Mouse (Mus musculus): ENCODE data around the gene Pgap3. TPM values are rescaled to one million over a fixed set of nuclear protein-coding genes. Genes with fewer than 3 reads are reported as not detected.
A peak's percentile ranks its signal among the peaks of the same experiment; 100 is the strongest.

Gene Pgap3
- polyA plus RNA-seq, 1 experiment, result 52.1 TPM

GRCm38 (mm10) chr11:98374266-98374665 is 26.0 kb downstream of the Pgap3 start:
- Histone ChIP-seq H3K27ac (ENCODE audit: insufficient read depth, low read depth, low read length) (no peak overlapping the region), H3K27me3 (ENCODE audit: control insufficient read depth, insufficient read depth, low read length) (no peaks in the 10 kb centered on the region), H3K4me1 (ENCODE audit: control insufficient read depth, insufficient read depth, insufficient read length, low read length) (no peaks in the 10 kb centered on the region), H3K4me3 (ENCODE audit: low read depth, low read length) (no peak overlapping the region), H3K36me3 (ENCODE audit: control insufficient read depth, insufficient read depth, low read length) (peaks cover 48% of the 10 kb centered on the region)
- TF ChIP-seq POLR2A (IDR thresholded peaks at IDR 0.05; ENCODE audit: low read depth, low read length) (no peak), CTCF (IDR thresholded peaks at IDR 0.05; ENCODE audit: extremely low read depth, insufficient read length, insufficient replicate concordance, low read depth, low read length) (no peak)
- WGBS, result 90% methylated on average over 8 of the region's 8 CpGs

- no peaks in the 10 kb centered on the region for H3K4me1 ChIP-seq (ENCODE audit: control insufficient read depth, insufficient read depth, insufficient read length, low read length)
- H3K4me3 ChIP-seq (ENCODE audit: low read depth, low read length), result no peak overlapping the region
- no peak overlapping the region for H3K27ac ChIP-seq (ENCODE audit: insufficient read depth, low read depth, low read length)
- H3K36me3 ChIP-seq (ENCODE audit: control insufficient read depth, insufficient read depth, low read length), result peaks cover 38% of the 10 kb centered on the region
- no peaks in the 10 kb centered on the region for H3K27me3 ChIP-seq (ENCODE audit: control insufficient read depth, insufficient read depth, low read length)
- 92% methylated on average over 6 of the region's 6 CpGs for WGBS
- TF ChIP-seq CTCF (IDR thresholded peaks at IDR 0.05; ENCODE audit: extremely low read depth, insufficient read length, insufficient replicate concordance, low read depth, low read length), result no peak
- no peak for TF ChIP-seq POLR2A (IDR thresholded peaks at IDR 0.05; ENCODE audit: low read depth, low read length)
Measured at GRCm38 (mm10) chr11:98373244-98373643, 27.0 kb downstream of the Pgap3 start.

DNA sequence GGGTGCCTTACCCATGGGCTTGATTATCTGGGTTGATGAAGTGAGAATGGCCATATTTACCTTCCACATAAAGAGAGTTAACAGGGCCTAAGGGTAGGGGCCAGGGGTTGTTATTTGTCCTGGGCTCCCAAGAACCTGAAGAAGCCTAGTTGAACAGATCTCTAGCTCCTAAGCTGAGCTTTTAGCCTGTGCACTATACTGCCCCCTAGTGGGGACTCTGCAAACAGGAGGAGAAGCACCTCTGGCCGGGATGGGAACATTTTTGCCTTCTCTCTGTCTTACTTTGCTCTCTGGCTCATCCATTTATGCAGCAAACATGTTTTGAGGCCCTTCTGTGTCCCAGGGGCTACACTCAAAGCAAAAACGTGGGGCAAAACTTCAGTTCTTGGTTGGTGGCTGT is 27.9 kb downstream of the Pgap3 start:
- H3K27me3 ChIP-seq (ENCODE audit: control insufficient read depth, insufficient read depth, low read length), result no peaks in the 10 kb centered on the region
- peaks cover 31% of the 10 kb centered on the region for H3K36me3 ChIP-seq (ENCODE audit: control insufficient read depth, insufficient read depth, low read length)
- no peak overlapping the region for H3K4me3 ChIP-seq (ENCODE audit: low read depth, low read length)
- H3K4me1 ChIP-seq (ENCODE audit: control insufficient read depth, insufficient read depth, insufficient read length, low read length), result no peaks in the 10 kb centered on the region
- H3K27ac ChIP-seq (ENCODE audit: insufficient read depth, low read depth, low read length), result no peak overlapping the region
- 6% methylated on average over 2 of the region's 2 CpGs for WGBS
- no peak for TF ChIP-seq POLR2A (IDR thresholded peaks at IDR 0.05; ENCODE audit: low read depth, low read length)
- peak; percentile 90; the same call in 1 of the 2 replicates for TF ChIP-seq CTCF (IDR thresholded peaks at IDR 0.05; ENCODE audit: extremely low read depth, insufficient read length, insufficient replicate concordance, low read depth, low read length)

DNA sequence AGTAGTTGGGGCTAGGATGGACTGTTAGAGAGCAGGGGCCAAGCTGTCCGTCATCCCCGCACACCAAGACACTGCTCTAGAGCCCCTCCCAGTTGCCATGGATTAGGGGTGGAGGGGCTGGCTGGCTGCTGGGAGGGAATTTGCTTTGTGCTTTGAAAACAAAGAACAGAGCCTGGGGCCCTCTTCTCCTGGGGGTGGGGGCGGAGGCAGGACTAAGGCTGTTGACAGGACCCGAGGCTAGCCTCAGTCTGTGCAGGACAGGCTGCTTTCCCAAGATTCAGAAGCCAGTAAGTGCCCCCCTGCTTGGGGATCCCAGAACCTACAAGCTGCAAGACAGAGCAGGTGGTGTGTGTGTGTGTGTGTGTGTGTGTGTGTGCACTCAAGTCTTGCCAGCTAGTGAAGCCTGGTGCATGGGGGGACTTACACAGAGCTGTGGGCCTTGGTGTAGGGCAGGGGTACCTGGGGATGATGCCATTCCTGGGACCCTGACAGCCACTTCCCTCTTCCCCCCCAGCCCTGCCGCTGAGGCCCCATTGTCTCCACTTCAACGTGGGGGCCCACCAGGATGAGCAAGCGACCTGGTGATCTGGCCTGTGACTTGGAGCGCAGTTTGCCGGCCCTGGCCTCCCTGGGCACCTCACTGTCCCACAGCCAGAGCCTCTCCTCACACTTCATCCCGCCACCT is 28.6 kb downstream of the Pgap3 start:
- Histone ChIP-seq H3K4me3 (ENCODE audit: low read depth, low read length) (no peak overlapping the region), H3K4me1 (ENCODE audit: control insufficient read depth, insufficient read depth, insufficient read length, low read length) (no peaks in the 10 kb centered on the region), H3K27me3 (ENCODE audit: control insufficient read depth, insufficient read depth, low read length) (no peaks in the 10 kb centered on the region), H3K36me3 (ENCODE audit: control insufficient read depth, insufficient read depth, low read length) (peaks cover 24% of the 10 kb centered on the region), H3K27ac (ENCODE audit: insufficient read depth, low read depth, low read length) (no peak overlapping the region)
- no peak for TF ChIP-seq CTCF (IDR thresholded peaks at IDR 0.05; ENCODE audit: extremely low read depth, insufficient read length, insufficient replicate concordance, low read depth, low read length)
- TF ChIP-seq POLR2A (IDR thresholded peaks at IDR 0.05; ENCODE audit: low read depth, low read length), result no peak
- 77% methylated on average over 10 of the region's 10 CpGs for WGBS

- Histone ChIP-seq H3K27ac (ENCODE audit: insufficient read depth, low read depth, low read length) (no peak overlapping the region), H3K4me3 (ENCODE audit: low read depth, low read length) (no peak overlapping the region), H3K4me1 (ENCODE audit: control insufficient read depth, insufficient read depth, insufficient read length, low read length) (no peaks in the 10 kb centered on the region), H3K36me3 (ENCODE audit: control insufficient read depth, insufficient read depth, low read length) (peaks cover 14% of the 10 kb centered on the region), H3K27me3 (ENCODE audit: control insufficient read depth, insufficient read depth, low read length) (no peaks in the 10 kb centered on the region)
- TF ChIP-seq CTCF (IDR thresholded peaks at IDR 0.05; ENCODE audit: extremely low read depth, insufficient read length, insufficient replicate concordance, low read depth, low read length) (no peak), POLR2A (IDR thresholded peaks at IDR 0.05; ENCODE audit: low read depth, low read length) (no peak)
- WGBS, result 94% methylated on average over 2 of the region's 2 CpGs
Measured at GRCm38 (mm10) chr11:98370588-98370987, 29.7 kb downstream of the Pgap3 start.

- H3K4me1 ChIP-seq (ENCODE audit: control insufficient read depth, insufficient read depth, insufficient read length, low read length), result no peaks in the 10 kb centered on the region
- WGBS, result 75% methylated on average over 6 of the region's 6 CpGs
- TF ChIP-seq CTCF (IDR thresholded peaks at IDR 0.05; ENCODE audit: extremely low read depth, insufficient read length, insufficient replicate concordance, low read depth, low read length), result no peak
- TF ChIP-seq POLR2A (IDR thresholded peaks at IDR 0.05; ENCODE audit: low read depth, low read length), result no peak
- no peak overlapping the region for H3K27ac ChIP-seq (ENCODE audit: insufficient read depth, low read depth, low read length)
- H3K36me3 ChIP-seq (ENCODE audit: control insufficient read depth, insufficient read depth, low read length), result peaks cover 1% of the 10 kb centered on the region
- no peaks in the 10 kb centered on the region for H3K27me3 ChIP-seq (ENCODE audit: control insufficient read depth, insufficient read depth, low read length)
- H3K4me3 ChIP-seq (ENCODE audit: low read depth, low read length), result no peak overlapping the region
Measured at GRCm38 (mm10) chr11:98369337-98369736, 31.0 kb downstream of the Pgap3 start.

- 85% methylated on average over 7 of the region's 7 CpGs for WGBS
- no peak for TF ChIP-seq POLR2A (IDR thresholded peaks at IDR 0.05; ENCODE audit: low read depth, low read length)
- TF ChIP-seq CTCF (IDR thresholded peaks at IDR 0.05; ENCODE audit: extremely low read depth, insufficient read length, insufficient replicate concordance, low read depth, low read length), result no peak
- H3K27ac ChIP-seq (ENCODE audit: insufficient read depth, low read depth, low read length), result no peak overlapping the region
- peaks cover 1% of the 10 kb centered on the region; the same call in 1 of the 2 replicates for H3K36me3 ChIP-seq (ENCODE audit: control insufficient read depth, insufficient read depth, low read length)
- H3K27me3 ChIP-seq (ENCODE audit: control insufficient read depth, insufficient read depth, low read length), result no peaks in the 10 kb centered on the region
- H3K4me3 ChIP-seq (ENCODE audit: low read depth, low read length), result no peak overlapping the region
- no peaks in the 10 kb centered on the region for H3K4me1 ChIP-seq (ENCODE audit: control insufficient read depth, insufficient read depth, insufficient read length, low read length)
Measured at GRCm38 (mm10) chr11:98367863-98368186, 32.5 kb downstream of the Pgap3 start.
